Mouse (Mus musculus) T-cell, adult 2 months (primary cell): ENCODE measurements around the gene Ubash3a.

Experiments used
- DNase-seq: peaks from one replicate; pipeline ENCODE4 v3.0.0; 2022; ENCODE audit warnings: low spot score

The Ubash3a gene

DNA sequence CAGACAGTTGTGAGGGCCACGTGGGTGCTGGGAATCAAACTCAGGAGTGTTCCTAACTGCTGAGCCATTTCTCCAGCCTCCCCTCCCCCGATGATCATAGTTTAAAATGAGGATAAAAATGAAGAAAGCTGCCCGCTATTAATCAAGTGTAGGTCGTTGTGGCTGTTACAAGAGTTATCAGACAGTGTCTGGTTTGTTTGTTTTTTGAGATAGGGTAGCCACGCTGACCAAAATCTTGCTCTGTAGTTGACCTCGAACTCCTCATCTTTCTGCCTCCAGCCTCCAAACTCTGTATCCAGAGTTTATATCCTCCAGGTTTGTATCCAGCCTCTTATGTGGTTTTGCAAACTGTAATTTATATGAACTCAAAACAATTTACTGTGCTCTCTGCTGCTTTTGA is 72.6 kb downstream of the Ubash3a start:
- DNase-seq = no peak

DNA sequence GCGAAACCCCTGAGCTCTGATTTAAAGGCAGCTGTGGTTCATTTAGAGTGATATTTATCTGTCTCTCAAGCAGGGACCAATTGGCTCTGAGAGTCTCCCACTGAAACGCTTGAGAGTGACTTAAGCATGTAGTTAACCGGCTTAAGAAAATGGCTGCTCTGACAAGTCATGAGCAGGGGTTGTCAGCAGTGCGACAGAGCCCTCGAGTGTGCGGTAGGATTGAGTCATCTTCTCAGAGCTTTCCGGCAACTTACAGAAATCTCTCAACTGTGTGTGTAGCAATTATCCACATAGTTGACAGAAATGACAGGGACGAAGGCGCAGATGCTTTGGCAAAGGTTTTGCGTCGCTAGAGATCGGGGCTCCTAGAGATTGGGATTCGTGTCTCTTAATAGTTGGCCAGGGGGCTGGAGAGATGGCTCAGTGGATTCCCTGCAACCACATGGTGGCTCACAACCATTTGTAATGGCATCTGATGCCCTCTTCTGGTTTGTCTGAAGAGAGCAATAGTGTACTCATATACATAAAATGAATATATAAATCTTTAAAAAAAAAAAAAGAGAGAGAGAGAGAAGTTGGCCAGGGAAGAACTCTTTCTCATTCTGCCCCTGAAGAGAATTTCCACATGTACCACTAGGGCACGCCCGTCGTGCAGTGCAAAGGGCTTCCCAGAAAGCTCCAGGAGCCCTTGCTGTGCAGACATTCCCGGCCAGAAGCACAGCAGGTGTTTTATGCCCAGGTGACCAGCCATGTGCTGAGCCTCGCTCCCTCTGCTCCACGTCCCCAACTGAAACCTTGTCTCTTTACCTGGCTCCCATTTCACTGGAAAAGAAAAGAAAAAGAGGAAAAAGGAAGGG is 74.4 kb downstream of the Ubash3a start:
- DNase-seq = no peak

DNA sequence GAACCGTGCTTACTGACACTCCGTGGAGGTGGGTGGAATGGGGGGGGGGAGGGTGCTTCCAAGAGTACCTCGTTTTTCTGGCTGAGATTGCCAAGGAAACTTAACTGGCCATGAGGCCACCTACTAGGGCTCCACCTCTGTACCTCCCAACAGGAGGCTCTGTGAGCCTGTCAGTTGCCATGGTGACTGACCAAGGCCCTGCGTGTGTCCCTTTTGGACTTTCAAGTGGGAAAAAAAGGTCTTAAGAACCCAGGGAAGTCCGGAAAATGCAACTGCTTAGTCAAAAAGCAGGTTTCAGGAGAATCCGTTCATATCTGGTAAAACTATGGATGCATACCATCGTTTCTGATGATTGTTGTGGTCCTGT is 75.0 kb downstream of the Ubash3a start:
- no peak for DNase-seq

DNA sequence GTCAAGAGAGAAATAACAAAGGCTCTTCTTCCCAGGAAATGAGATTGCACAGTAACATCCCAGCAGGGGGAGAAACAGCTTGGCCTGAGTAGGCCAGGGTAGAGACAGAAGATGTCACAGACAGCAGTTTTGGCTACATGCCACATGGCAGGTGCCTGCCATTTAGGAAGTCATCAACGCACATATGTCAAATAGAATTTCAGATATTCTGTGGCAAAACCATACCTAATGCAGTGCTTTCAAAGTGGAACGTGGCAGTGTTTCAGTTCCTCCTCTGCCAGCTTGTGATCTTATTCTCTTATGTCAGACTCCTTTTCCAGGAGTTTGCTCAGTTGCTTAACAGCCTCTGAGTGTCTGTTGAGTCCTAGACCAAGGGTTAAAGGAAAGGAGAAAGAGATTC is 78.2 kb downstream of the Ubash3a start:
- DNase-seq = no peak

DNA sequence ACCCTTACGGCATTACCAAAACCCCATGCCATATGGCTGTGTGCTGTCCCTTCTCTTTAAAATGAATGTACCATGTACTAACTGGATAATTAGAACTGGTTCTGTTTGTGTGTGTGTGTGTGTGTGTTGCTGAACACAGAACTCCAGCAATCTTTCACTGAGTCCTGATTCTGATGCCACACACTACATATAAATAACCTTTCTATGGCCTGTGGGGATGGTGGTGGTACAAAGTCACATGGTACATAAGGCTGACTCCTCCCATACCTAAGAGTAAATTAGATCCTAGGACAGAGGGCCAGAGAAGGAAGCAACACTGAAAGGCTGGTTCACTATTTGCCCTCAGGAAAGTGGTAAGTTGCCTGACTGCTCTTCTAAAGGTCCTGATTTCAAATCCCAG is 78.8 kb downstream of the Ubash3a start, which contains the start of gene Slc37a1:
Slc37a1 (plus strand) TSS at position 301 of the 400 bp plus-strand sequence.
- no peak for DNase-seq

DNA sequence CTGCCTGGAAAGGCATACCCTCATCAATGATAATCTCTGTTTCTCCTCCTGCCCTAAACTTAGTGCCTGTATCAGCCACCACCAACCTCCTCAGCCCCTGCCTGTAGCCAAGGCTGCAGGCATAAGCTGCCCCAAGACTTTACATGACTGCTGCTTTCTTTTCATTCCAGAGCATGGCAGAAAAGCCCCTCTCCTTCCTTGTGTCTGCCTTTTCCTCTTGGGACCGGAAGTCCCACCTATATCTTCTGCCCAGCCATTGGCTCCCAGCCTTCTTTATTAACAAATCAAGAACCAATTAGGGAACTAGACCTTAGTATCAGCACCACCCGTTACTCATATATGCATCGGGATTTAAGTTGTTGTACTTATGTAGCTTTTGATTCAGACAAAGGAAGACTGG is 79.5 kb downstream of the Ubash3a start:
- no peak for DNase-seq

DNA sequence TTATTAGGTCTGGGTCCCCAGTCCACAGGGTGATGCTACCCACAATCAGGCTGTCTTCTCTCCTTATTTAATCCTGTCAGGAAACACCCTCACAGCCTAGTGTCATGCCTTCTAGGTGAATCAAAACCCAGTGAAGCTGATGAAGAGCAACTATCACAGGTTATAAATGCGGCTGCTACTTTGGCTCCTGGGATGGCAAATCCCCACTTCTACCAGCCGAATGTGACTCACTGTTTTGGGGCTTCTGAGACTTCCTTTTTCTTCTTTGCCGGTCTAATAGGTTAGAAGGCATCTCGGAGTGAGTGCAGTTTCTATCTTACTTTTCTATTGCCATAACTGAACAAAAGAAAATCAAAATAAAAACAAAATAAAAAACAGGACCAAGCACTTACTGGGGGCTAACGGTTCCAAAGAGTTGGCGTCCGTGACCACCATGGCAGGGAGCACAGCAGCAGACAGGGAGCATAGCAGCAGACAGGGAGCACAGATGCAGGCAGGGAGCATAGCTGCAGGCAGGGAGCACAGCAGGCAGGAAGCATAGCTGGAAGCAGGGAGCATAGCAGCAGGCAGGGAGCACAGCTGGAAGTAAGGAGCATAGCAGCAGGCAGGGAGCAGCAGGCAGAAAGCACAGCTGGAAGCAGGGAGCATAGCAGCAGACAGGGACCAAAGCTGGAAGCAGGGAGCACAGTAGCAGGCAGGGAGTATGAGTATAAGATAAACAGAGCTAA is 81.5 kb downstream of the Ubash3a start:
- DNase-seq = no peak

DNA sequence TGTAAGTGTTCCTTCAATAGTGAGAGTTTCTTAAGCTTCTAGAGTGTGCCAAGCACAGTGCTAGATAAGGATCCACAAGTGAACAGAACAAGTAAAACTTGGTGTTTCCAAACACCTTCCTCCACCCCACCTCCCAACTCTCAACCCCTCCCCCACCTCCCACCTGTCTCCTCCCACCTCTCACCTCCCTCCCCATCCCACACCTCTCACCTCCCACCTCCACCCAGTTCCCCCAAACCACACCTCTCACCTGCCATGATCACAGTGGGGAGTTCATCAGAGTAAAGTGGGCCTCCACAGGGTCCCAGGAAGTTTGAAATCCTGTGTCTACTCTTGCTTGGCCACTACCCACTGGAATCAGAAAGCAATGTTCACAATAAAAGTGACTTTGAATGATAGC is 82.6 kb downstream of the Ubash3a start:
- no peak for DNase-seq

DNA sequence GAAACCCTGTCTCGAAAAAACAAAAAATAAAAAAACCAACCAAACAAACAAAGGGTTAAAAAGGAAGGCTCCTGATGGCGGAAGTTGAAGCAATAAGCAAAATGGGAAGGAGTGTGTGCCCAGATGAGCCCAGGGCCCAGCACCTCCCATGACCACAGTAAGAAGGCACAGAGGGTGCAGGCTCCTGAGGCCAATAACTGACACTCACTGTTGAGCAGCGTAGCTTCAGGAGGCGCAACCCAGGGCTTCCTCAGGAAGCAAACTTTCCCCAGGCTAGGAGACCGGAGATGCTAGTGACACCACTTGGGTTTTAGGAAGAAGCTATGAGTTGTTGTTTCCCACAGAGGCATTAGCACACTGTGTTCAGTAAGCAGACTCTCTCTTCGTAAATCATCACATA is 83.2 kb downstream of the Ubash3a start:
- no peak for DNase-seq

DNA sequence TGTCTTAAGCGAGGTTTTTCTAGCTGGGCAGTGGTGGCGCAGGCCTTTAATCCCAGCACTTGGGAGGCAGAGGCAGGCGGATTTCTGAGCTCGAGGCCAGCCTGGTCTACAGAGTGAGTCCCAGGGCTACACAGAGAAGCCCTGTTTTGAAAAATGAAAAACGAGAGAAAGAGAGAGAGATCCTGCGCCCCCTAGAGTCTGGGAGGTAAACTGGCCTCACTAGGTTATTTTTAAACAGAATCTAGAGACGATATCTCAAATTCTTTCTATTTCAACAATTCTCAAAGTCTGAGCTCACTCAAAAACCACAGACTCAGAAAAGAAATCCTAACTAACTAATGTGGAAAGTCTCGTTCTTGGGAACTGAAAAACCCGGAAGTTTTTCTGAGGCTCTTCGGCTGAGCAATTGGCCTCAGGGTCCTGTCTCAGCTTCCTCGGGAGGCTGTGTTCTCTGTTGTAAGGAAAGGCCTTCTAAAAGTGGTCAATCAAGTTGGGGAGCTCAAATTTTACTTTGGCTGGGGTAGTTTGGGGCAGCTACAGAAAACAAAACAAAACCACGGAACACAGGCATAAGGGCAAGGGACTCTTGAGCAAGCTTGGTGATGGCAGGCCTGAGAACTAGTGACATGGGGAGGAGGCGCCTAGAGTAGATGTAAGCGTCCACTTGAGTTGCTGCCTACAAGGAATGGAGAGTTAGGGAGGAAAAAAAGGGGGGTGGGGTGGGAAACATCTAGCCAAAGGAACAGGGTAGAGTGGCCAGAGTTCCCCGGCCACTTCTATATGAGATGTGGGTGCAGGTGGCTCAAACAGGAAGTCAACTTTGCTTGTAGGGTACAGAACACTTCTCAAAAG is 86.9 kb downstream of the Ubash3a start:
- DNase-seq = peak; percentile 69

DNA sequence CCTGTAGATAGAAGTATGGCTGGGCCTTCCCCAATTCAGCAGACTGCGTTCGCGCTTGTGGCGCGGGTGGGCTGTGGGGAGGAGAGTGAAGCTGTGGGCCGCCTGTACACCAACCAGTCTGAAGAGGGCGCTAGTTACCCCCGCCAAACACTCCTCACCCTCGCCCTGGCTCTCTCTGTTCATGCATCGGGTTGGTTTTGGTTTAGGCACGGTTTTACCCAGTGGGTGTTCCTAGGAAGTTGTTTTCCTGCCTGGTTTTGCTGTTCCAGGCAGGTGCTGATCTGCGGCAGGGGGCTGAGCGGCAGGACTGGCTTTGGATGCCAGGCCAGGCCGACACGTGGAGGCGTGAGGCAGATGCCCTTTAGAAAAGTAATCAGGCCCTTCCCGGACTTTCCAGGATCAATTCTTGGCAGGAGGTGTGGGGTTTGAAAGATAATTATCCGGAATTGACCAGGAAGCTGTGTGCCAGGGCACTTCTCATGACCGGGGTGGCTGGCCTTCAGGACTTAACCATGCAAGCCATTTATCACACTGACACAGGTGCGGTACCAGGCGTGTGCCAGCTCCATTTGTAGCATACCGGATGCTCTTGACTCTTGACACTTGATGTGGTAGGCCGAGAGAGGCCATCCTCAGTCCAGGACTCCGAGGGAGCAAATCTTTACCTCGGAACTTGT is 87.7 kb downstream of the Ubash3a start:
- DNase-seq = peak; percentile 82

DNA sequence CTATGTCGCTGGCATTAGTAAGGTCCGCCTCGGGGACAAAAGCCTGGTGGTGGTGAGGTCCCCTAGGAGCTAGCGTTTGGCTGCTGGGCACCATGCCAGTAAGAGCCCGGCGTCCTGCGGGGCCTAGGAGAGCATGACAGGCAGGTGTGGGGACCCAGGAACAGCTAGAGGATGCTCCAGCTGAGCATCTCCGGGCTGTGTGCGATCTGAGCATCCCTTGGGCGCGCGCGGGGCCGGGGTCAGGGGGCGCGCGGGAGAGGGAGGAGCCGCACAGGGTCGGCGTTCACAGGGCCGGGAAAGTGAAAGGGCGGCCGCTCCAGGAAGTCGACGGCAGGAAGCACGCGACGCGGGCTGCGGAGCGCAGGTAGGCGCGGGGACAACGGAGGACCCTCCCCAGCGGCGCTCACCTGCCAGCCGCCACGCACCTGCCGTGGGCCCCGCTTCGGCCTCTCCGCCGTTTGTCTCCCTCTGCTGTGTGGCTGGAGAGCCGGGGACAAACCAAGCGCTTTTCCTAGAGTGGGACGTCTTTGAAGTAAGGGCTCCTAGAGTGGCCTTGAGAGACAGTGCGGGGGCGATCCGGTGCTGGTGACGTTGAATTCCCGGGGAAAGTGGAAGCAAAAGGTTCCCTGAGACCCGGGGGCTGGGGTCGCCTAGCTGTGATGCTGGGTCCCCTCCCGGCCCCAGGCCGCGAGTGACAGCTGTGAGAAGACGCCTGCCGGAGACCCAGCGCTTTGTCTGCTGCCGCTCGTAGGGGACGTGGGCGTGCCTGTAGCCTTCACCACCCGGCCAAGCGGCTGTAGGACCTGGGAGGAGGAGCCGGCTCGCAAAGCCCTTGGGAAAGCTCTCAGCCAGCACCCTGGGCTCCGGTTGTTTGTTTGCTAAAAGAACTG is 88.5 kb downstream of the Ubash3a start:
- DNase-seq = peak; percentile 84
